ENCODE assay signal across 12 mouse cellular contexts in the genomic region with DNA sequence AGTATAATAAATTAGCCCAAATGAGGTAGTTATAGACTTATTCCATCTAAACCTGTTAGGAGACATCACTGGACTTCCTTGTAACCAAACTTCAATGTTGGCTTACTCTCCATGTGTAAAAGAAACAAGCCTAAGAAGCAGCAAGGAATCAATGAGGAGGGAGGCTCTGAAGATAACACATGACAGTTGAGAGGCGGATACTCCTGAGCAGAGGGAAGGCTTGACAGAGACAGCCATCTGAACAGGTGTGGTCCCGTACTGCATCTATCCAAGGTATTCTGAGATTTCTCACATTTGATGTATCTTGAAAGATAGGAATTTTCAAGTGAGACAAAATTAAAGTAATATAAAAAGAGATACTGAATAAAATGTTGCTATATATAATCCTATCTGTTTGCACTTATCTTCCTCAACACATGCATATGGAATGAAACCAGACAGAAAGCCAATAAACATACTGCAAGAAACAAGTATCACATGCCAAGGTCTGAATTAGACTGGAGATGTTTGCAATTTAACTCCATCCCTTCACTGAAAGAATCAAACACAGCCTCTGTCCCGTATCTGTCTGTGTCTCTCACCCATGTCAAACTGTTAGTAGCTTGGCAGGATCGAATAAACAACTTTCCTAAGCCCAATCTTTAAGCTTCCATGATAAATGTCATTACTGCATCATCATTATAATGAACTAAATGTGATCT.
"Had no signal": no experiment of that assay in that cellular context is flagged by ENCODE, and none has a peak within 500 bp of the region (broad histone marks: within the 10 kb centered on the region; RNA-seq: fewer than 3 reads in every experiment).

No protein-coding gene starts in this region.

- H3K4me1 ChIP-seq: limb, embryonic 12.5 days; liver, embryonic 13.5 days; midbrain, embryonic 13.5 days; stomach, embryonic 15.5 days had no signal

- H3K9ac ChIP-seq: limb, embryonic 12.5 days; liver, embryonic 13.5 days; liver, postnatal 0 days; midbrain, embryonic 13.5 days; stomach, embryonic 15.5 days had no signal

- H3K36me3 ChIP-seq: limb, embryonic 12.5 days; liver, embryonic 13.5 days; midbrain, embryonic 13.5 days; stomach, embryonic 15.5 days had no signal

- ATAC-seq: liver, postnatal 0 days; midbrain, embryonic 13.5 days had no signal

- H3K27me3 ChIP-seq: limb, embryonic 12.5 days; liver, embryonic 13.5 days; midbrain, embryonic 13.5 days; stomach, embryonic 15.5 days had no signal

- H3K4me2 ChIP-seq: limb, embryonic 12.5 days; liver, embryonic 13.5 days; midbrain, embryonic 13.5 days; stomach, embryonic 15.5 days had no signal

- H3K27ac ChIP-seq: layer of hippocampus, adult 2 months; limb, embryonic 12.5 days; liver, embryonic 13.5 days; midbrain, embryonic 13.5 days; stomach, embryonic 15.5 days had no signal

- DNase-seq: kidney, postnatal 10 days; kidney, postnatal 4 days; liver; liver, embryonic 13.5 days; liver, postnatal 0 days; lung, postnatal 36 days; right cerebral cortex, postnatal 14 days; thymus, postnatal 4 days had no signal

- H3K9me3 ChIP-seq: limb, embryonic 12.5 days; liver, embryonic 13.5 days; midbrain, embryonic 13.5 days; stomach, embryonic 15.5 days had no signal

- H3K4me3 ChIP-seq: layer of hippocampus, adult 2 months; limb, embryonic 12.5 days; liver, embryonic 13.5 days; midbrain, embryonic 13.5 days; stomach, embryonic 15.5 days had no signal
